Mouse (Mus musculus): ENCODE results near the gene Steap2. TPM values are rescaled to one million over a fixed set of nuclear protein-coding genes. Genes with fewer than 3 reads are reported as not detected.

Steap2 gene
- polyA plus RNA-seq, 1 experiment from 2014 or later: 3.8 TPM

GRCm38 (mm10) chr5:5663057-5663456 is 31.3 kb downstream of the Steap2 start:
- Histone ChIP-seq H3K4me3 (peak overlapping the region; percentile 76), H3K9me3 (no peaks in the 10 kb centered on the region), H3K9ac (no peak overlapping the region), H3K4me2 (peak overlapping the region; percentile 99), H3K27ac (no peak overlapping the region), H3K4me1 (peaks cover 10% of the 10 kb centered on the region; the same call in 1 of the 2 replicates), H3K36me3 (no peaks in the 10 kb centered on the region), H3K27me3 (no peaks in the 10 kb centered on the region; the same call in 1 of the 2 replicates)
- no peak for ATAC-seq (ENCODE audit: borderline replicate concordance, extremely low read depth, low FRiP score, low TSS enrichment)
- 34% methylated on average over 6 of the region's 6 CpGs for WGBS

- WGBS: 42% methylated on average over 2 of the region's 2 CpGs
- H3K9ac ChIP-seq: no peak overlapping the region
- H3K4me1 ChIP-seq: peaks cover 5% of the 10 kb centered on the region; the same call in 1 of the 2 replicates
- no peak overlapping the region for H3K4me2 ChIP-seq
- no peak overlapping the region for H3K27ac ChIP-seq
- no peaks in the 10 kb centered on the region for H3K36me3 ChIP-seq
- ATAC-seq (ENCODE audit: borderline replicate concordance, extremely low read depth, low FRiP score, low TSS enrichment): no peak
- H3K27me3 ChIP-seq: no peaks in the 10 kb centered on the region; the same call in 1 of the 2 replicates
- no peaks in the 10 kb centered on the region for H3K9me3 ChIP-seq
- H3K4me3 ChIP-seq: no peak overlapping the region
Observed at GRCm38 (mm10) chr5:5658680-5659079, 35.7 kb downstream of the Steap2 start.

- Histone ChIP-seq H3K27me3 (no peaks in the 10 kb centered on the region; the same call in 1 of the 2 replicates), H3K9me3 (no peaks in the 10 kb centered on the region), H3K4me3 (no peak overlapping the region), H3K9ac (no peak overlapping the region), H3K4me1 (no peaks in the 10 kb centered on the region), H3K27ac (no peak overlapping the region), H3K4me2 (no peak overlapping the region), H3K36me3 (no peaks in the 10 kb centered on the region)
- 79% methylated on average over 2 of the region's 2 CpGs for WGBS
- no peak for ATAC-seq (ENCODE audit: borderline replicate concordance, extremely low read depth, low FRiP score, low TSS enrichment)
Observed at GRCm38 (mm10) chr5:5657932-5658331, 36.4 kb downstream of the Steap2 start.

GRCm38 (mm10) chr5:5648817-5649569 is 45.4 kb downstream of the Steap2 start:
- H3K4me2 ChIP-seq: no peak overlapping the region
- H3K4me1 ChIP-seq: no peaks in the 10 kb centered on the region
- WGBS: 52% methylated on average over 6 of the region's 6 CpGs
- no peaks in the 10 kb centered on the region for H3K27me3 ChIP-seq
- H3K9me3 ChIP-seq: no peaks in the 10 kb centered on the region
- H3K9ac ChIP-seq: no peak overlapping the region
- H3K4me3 ChIP-seq: no peak overlapping the region
- no peak for ATAC-seq (ENCODE audit: borderline replicate concordance, extremely low read depth, low FRiP score, low TSS enrichment)
- no peak overlapping the region for H3K27ac ChIP-seq
- H3K36me3 ChIP-seq: no peaks in the 10 kb centered on the region

- no peak overlapping the region for H3K4me3 ChIP-seq
- no peak overlapping the region for H3K9ac ChIP-seq
- no peak overlapping the region for H3K4me2 ChIP-seq
- no peak for ATAC-seq (ENCODE audit: borderline replicate concordance, extremely low read depth, low FRiP score, low TSS enrichment)
- 11% methylated on average over 1 of the region's 1 CpGs for WGBS
- no peaks in the 10 kb centered on the region for H3K36me3 ChIP-seq
- H3K27me3 ChIP-seq: no peaks in the 10 kb centered on the region
- no peaks in the 10 kb centered on the region for H3K4me1 ChIP-seq
- H3K27ac ChIP-seq: no peak overlapping the region
- no peaks in the 10 kb centered on the region for H3K9me3 ChIP-seq
Observed at GRCm38 (mm10) chr5:5646173-5646572, 48.2 kb downstream of the Steap2 start.

GRCm38 (mm10) chr5:5638496-5638895 is 55.9 kb downstream of the Steap2 start:
- ATAC-seq (ENCODE audit: borderline replicate concordance, extremely low read depth, low FRiP score, low TSS enrichment): no peak
- Histone ChIP-seq H3K9ac (no peak overlapping the region), H3K4me2 (no peak overlapping the region), H3K9me3 (no peaks in the 10 kb centered on the region), H3K4me1 (no peaks in the 10 kb centered on the region), H3K27me3 (no peaks in the 10 kb centered on the region), H3K27ac (no peak overlapping the region), H3K36me3 (no peaks in the 10 kb centered on the region), H3K4me3 (no peak overlapping the region)
- WGBS: 43% methylated on average over 2 of the region's 2 CpGs

GRCm38 (mm10) chr5:5625491-5625890 is 68.9 kb downstream of the Steap2 start:
- Histone ChIP-seq H3K36me3 (no peaks in the 10 kb centered on the region), H3K27ac (no peak overlapping the region), H3K4me3 (no peak overlapping the region), H3K4me2 (no peak overlapping the region), H3K9ac (no peak overlapping the region), H3K4me1 (no peaks in the 10 kb centered on the region), H3K27me3 (no peaks in the 10 kb centered on the region), H3K9me3 (no peaks in the 10 kb centered on the region)
- ATAC-seq (ENCODE audit: borderline replicate concordance, extremely low read depth, low FRiP score, low TSS enrichment): no peak
- WGBS: 59% methylated on average over 3 of the region's 3 CpGs

GRCm38 (mm10) chr5:5618329-5618728 is 76.0 kb downstream of the Steap2 start:
- Histone ChIP-seq H3K27ac (no peak overlapping the region), H3K9me3 (no peaks in the 10 kb centered on the region), H3K4me3 (no peak overlapping the region), H3K4me2 (no peak overlapping the region), H3K4me1 (no peaks in the 10 kb centered on the region), H3K36me3 (no peaks in the 10 kb centered on the region), H3K27me3 (no peaks in the 10 kb centered on the region), H3K9ac (no peak overlapping the region)
- no peak for ATAC-seq (ENCODE audit: borderline replicate concordance, extremely low read depth, low FRiP score, low TSS enrichment)
- 46% methylated on average over 4 of the region's 4 CpGs for WGBS

Other genes with a start within 250 kb of the Steap2 start
- not detected in 2 replicates for gene 1700015F17Rik, start 215.4 kb downstream of the Steap2 start, polyA plus RNA-seq (2015; fragmentation: Nextera tagmentation; extraction: Ambion mirVana)
- gene Cldn12, start 179.6 kb downstream of the Steap2 start, polyA plus RNA-seq (2015; fragmentation: Nextera tagmentation; extraction: Ambion mirVana): 14.4 and 15.4 TPM in 2 replicates
- gene Gtpbp10, start 135.0 kb downstream of the Steap2 start, polyA plus RNA-seq (2015; fragmentation: Nextera tagmentation; extraction: Ambion mirVana): 23.2 and 24.7 TPM in 2 replicates
- gene Gm8773, start 120.8 kb downstream of the Steap2 start, polyA plus RNA-seq (2015; fragmentation: Nextera tagmentation; extraction: Ambion mirVana): 0.83 and 1.0 TPM in 2 replicates
- gene Cfap69, start 30.3 kb downstream of the Steap2 start, polyA plus RNA-seq (2015; fragmentation: Nextera tagmentation; extraction: Ambion mirVana): 4.1 and 4.4 TPM in 2 replicates
- gene Steap1, start 54.7 kb upstream of the Steap2 start, polyA plus RNA-seq (2015; fragmentation: Nextera tagmentation; extraction: Ambion mirVana): 2.5 and 3.0 TPM in 2 replicates

Data from lung, embryonic 15.5 days (tissue).